Mouse (Mus musculus) megakaryocyte progenitor cell, adult 5-6 weeks (primary cell): ENCODE data around the gene Rnf43. TPM values are rescaled to one million over a fixed set of nuclear protein-coding genes. Genes with fewer than 3 reads are reported as not detected.

ENCODE experiments used
- total RNA-seq, 2 experiments: library from RNA; stranded (forward) in 1 of 2; stranded (reverse) in 1 of 2; fragments of 157-497, 149-512 nt in 1 of 2; fragments of 200-1000 nt in 1 of 2; gene quantifications; 2 replicates each; pipeline versions ENCODE4 v1.2.3 to v1.2.4; 2015 to 2017

Rnf43 gene
- total RNA-seq, 2 experiments from 2014 or later = 3.0 to 5.1 TPM

Other genes starting within 250 kb of the Rnf43 start
- not detected in 2 replicates for gene Gm11492, start 96.1 kb upstream of the Rnf43 start, total RNA-seq (2015)
- gene Gm11492, start 96.1 kb upstream of the Rnf43 start, total RNA-seq (2017) = not detected in 2 replicates
- gene Sept4, start 93.8 kb upstream of the Rnf43 start, total RNA-seq (2015) = 1.6 and 2.7 TPM in 2 replicates
- 1.5 and 4.8 TPM in 2 replicates for gene Sept4, start 93.8 kb upstream of the Rnf43 start, total RNA-seq (2017)
- 14.4 and 15.7 TPM in 2 replicates for gene Mtmr4, start 70.6 kb upstream of the Rnf43 start, total RNA-seq (2015)
- gene Mtmr4, start 70.6 kb upstream of the Rnf43 start, total RNA-seq (2017) = 20.9 and 25.0 TPM in 2 replicates
- not detected in 2 replicates for gene Hsf5, start 45.6 kb upstream of the Rnf43 start, total RNA-seq (2015)
- not detected in 2 replicates for gene Hsf5, start 45.6 kb upstream of the Rnf43 start, total RNA-seq (2017)
- gene Supt4a, start 74.8 kb downstream of the Rnf43 start, total RNA-seq (2015) = 147 and 161 TPM in 2 replicates
- gene Supt4a, start 74.8 kb downstream of the Rnf43 start, total RNA-seq (2017) = 52.8 and 63.7 TPM in 2 replicates
- 34.1 and 38.5 TPM in 2 replicates for gene Tspoap1, start 97.8 kb downstream of the Rnf43 start, total RNA-seq (2015)
- 47.0 and 66.4 TPM in 2 replicates for gene Tspoap1, start 97.8 kb downstream of the Rnf43 start, total RNA-seq (2017)
- gene Mpo, start 130.9 kb downstream of the Rnf43 start, total RNA-seq (2015) = 13,257 and 15,415 TPM in 2 replicates
- gene Mpo, start 130.9 kb downstream of the Rnf43 start, total RNA-seq (2017) = 8,081 and 8,928 TPM in 2 replicates
- 0.05 TPM in 1 of 2 replicates, not detected in the other for gene Lpo, start 165.6 kb downstream of the Rnf43 start, total RNA-seq (2015)
- gene Lpo, start 165.6 kb downstream of the Rnf43 start, total RNA-seq (2017) = 0.03 TPM in 1 of 2 replicates, not detected in the other
- 3.0 and 4.7 TPM in 2 replicates for gene Mks1, start 190.5 kb downstream of the Rnf43 start, total RNA-seq (2015)
- 5.5 and 6.0 TPM in 2 replicates for gene Mks1, start 190.5 kb downstream of the Rnf43 start, total RNA-seq (2017)
- gene Epx, start 212.8 kb downstream of the Rnf43 start, total RNA-seq (2015) = 5.8 and 9.0 TPM in 2 replicates
- 12.4 and 19.8 TPM in 2 replicates for gene Epx, start 212.8 kb downstream of the Rnf43 start, total RNA-seq (2017)
- not detected in 2 replicates for gene Olfr462, start 229.5 kb downstream of the Rnf43 start, total RNA-seq (2015)
- gene Olfr462, start 229.5 kb downstream of the Rnf43 start, total RNA-seq (2017) = not detected in 2 replicates
- not detected in 2 replicates for gene Olfr463, start 234.7 kb downstream of the Rnf43 start, total RNA-seq (2015)
- not detected in 2 replicates for gene Olfr463, start 234.7 kb downstream of the Rnf43 start, total RNA-seq (2017)